Mouse (Mus musculus) cortical plate, adult 2 months (tissue): ENCODE results near the gene Mbnl2.

Experiments
- CTCF ChIP-seq: fragments of 200-500 bp; IDR thresholded peaks from 2 replicates; pipeline ENCODE4 v1.5.1; 2011; ENCODE audit warnings: mild to moderate bottlenecking, control low read depth, low read length; ENCODE audit not compliant: insufficient read depth; ENCODE audit errors: extremely low read depth
- POLR2A ChIP-seq: fragments of 200-500 bp; IDR thresholded peaks from 2 replicates; pipeline ENCODE4 v1.6.1; 2011; ENCODE audit warnings: mild to moderate bottlenecking, low read length, control low read depth; ENCODE audit not compliant: insufficient read depth; ENCODE audit errors: extremely low read depth

DNA sequence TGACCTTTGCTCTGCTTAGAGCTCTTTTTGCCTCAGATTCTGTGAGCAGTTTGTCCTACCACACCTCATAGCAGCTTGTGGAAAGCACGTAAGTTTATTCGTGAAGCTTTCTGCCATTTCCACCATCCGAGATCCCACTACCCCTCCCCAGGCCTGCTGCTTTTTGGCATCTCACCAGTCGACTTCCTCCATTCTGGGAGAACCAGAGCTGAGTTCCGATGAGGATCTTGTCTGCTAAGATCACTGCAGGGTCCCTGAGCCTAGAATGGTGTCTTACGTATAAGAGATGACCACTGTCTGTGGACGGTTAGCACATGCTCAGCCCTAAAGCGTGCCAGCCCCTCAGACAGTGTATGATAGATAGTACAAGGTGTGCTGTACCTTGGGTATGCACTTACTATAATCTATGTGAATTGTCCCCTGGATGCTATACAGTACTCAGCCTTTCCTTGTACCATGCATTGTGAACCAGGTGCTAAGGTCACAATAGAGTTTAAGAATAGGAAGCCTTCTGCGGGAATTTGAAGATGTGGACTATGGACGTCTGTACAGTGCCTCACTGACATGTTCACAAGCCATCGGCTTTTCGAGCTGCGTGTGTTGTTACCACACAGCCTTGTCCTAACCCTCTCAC lies 55.5 kb downstream of the Mbnl2 start:
- TF ChIP-seq POLR2A (no peak), CTCF (no peak)
